Mouse (Mus musculus): Measurements from ENCODE around the gene Npnt.

GRCm38 (mm10) chr3:132858849-132859248 lies 91.2 kb downstream of the Npnt start:
- TF ChIP-seq GATA1 (IDR thresholded peaks at IDR 0.05; ENCODE audit: borderline replicate concordance, low read length) (no peak), FLI1 (IDR thresholded peaks at IDR 0.05; ENCODE audit: low read length) (no peak)
